Mouse (Mus musculus) common myeloid progenitor, adult 5-6 weeks (primary cell): ENCODE data around the gene Togaram2. TPM values are rescaled to one million over a fixed set of nuclear protein-coding genes. Genes with fewer than 3 reads are reported as not detected.
"Not testable (repeated sequence)": the region's sequence is repeated elsewhere in the genome, so short reads cannot be mapped to it uniquely, and the experiment has no call there.

ENCODE experiments used
- ATAC-seq: replicated peaks from 2 replicates; pipeline ENCODE4 v1.8.0; 2016; ENCODE audit warnings: low read depth, mild to moderate bottlenecking, moderate TSS enrichment, inconsistent platforms; ENCODE audit not compliant: poor library complexity, severe bottlenecking
- total RNA-seq: library from RNA; stranded (forward); fragments of 200-1000, 187-1606 nt; gene quantifications from 2 replicates; pipeline ENCODE4 v1.2.3, GENCODE M21; 2017

Gene Togaram2
- total RNA-seq, result not detected in 2 replicates

- no peak for ATAC-seq
These were observed at the start of gene Togaram2 for GRCm38 (mm10) chr17:71673092-71673491. Gene Togaram2 (plus strand): TSS chr17:71673261.

- no peak for ATAC-seq
These were observed 41.3 kb upstream of the Togaram2 start for GRCm38 (mm10) chr17:71631806-71632205.

GRCm38 (mm10) chr17:71633350-71633749 lies 39.7 kb upstream of the Togaram2 start:
- ATAC-seq, result no peak

GRCm38 (mm10) chr17:71636786-71637185 lies 36.3 kb upstream of the Togaram2 start:
- ATAC-seq, result no peak

GRCm38 (mm10) chr17:71637750-71638265 lies 35.3 kb upstream of the Togaram2 start:
- no peak for ATAC-seq

- not testable (repeated sequence) for ATAC-seq
These were observed 34.0 kb upstream of the Togaram2 start for GRCm38 (mm10) chr17:71639056-71639455.

GRCm38 (mm10) chr17:71640421-71641085 lies 32.5 kb upstream of the Togaram2 start:
- ATAC-seq, result no peak

GRCm38 (mm10) chr17:71642190-71642589 lies 30.9 kb upstream of the Togaram2 start:
- ATAC-seq, result 0 out of 2 replicates have a peak, but pooled peaks have one; percentile 36

- ATAC-seq, result 0 out of 2 replicates have a peak, but pooled peaks have one; percentile 29
These were observed 23.1 kb upstream of the Togaram2 start for GRCm38 (mm10) chr17:71650011-71650410.

- no peak for ATAC-seq
These were observed 20.6 kb upstream of the Togaram2 start for GRCm38 (mm10) chr17:71652495-71652894.

GRCm38 (mm10) chr17:71652934-71653333 lies 20.1 kb upstream of the Togaram2 start:
- ATAC-seq, result no peak

GRCm38 (mm10) chr17:71657521-71657920 lies 15.5 kb upstream of the Togaram2 start:
- no peak for ATAC-seq

GRCm38 (mm10) chr17:71658666-71659065 lies 14.4 kb upstream of the Togaram2 start:
- no peak for ATAC-seq

- ATAC-seq, result no peak
These were observed 12.7 kb upstream of the Togaram2 start for GRCm38 (mm10) chr17:71660390-71660789.

GRCm38 (mm10) chr17:71662751-71663250 lies 10.3 kb upstream of the Togaram2 start:
- ATAC-seq, result peak; percentile 86

GRCm38 (mm10) chr17:71663491-71663890 lies 9.6 kb upstream of the Togaram2 start:
- no peak; the same call in 1 of the 2 replicates for ATAC-seq

GRCm38 (mm10) chr17:71664172-71664571 lies 8.9 kb upstream of the Togaram2 start:
- no peak for ATAC-seq

GRCm38 (mm10) chr17:71665201-71665600 lies 7.9 kb upstream of the Togaram2 start:
- no peak for ATAC-seq

GRCm38 (mm10) chr17:71669511-71669910 lies 3.5 kb upstream of the Togaram2 start:
- ATAC-seq, result peak; percentile 53; the same call in 1 of the 2 replicates

GRCm38 (mm10) chr17:71671840-71672546 lies 1.1 kb upstream of the Togaram2 start:
- ATAC-seq, result peak; percentile 57

GRCm38 (mm10) chr17:71673936-71674335 lies 875 bp downstream of the Togaram2 start:
- ATAC-seq, result no peak
